Mouse (Mus musculus): ENCODE results near the gene Tmem56.

DNA sequence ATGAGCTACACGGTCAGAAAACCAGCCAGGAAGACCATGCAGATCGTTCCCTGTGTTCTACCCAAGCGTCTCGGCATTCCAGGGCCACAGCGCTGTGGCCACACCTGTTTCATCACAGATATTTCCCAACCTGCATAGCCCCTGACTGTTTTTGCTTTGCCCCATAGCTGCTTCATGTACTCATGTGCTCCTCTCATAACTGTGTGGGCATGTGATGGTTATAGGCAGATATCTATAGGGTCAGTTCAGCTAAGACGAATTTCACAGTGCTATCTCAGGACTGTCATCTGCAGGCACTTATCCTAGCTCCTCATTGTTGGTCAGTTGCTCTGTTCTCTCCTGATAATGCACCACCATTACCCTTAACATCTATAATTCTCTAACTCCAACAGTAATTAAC is 18.7 kb downstream of the Tmem56 start:
- no peak for TF ChIP-seq CTCF (IDR thresholded peaks at IDR 0.05)
- TF ChIP-seq POLR2A (IDR thresholded peaks at IDR 0.05; ENCODE audit: insufficient read depth, low read depth, low read length): no peak
